ENCODE assay signal across 16 mouse cellular contexts in genomic region chr3:98324235-98324634, GRCm38 (mm10). TPM values are rescaled to one million over a fixed set of nuclear protein-coding genes. Genes with fewer than 3 reads are reported as not detected.
A peak's percentile ranks its signal among the peaks of the same experiment; 100 is the strongest.
DNase-seq lines count a peak whose midpoint lies in the region; ATAC-seq and TF ChIP-seq lines count a peak whose summit lies in the region.
"Had no signal": no experiment of that assay in that cellular context is flagged by ENCODE, and none has a peak within 500 bp of the region (broad histone marks: within the 10 kb centered on the region; RNA-seq: fewer than 3 reads in every experiment).

No protein-coding gene starts in this region.

- no peak for TF ChIP-seq CTCF in left cerebral cortex, adult 2 months (IDR thresholded peaks at IDR 0.05)

- intact Hi-C loops in left cerebral cortex, adult 2 months (cut with DNase I): no loop called here
- intact Hi-C loops in left cerebral cortex, postnatal 4 days (cut with DNase I): no loop called here

- peak overlapping the region; percentile 53; the same call in 1 of the 2 replicates for H3K27ac ChIP-seq in left cerebral cortex, adult 2 months
- H3K27ac ChIP-seq: embryonic facial prominence, embryonic 13.5 days; intestine, embryonic 15.5 days; kidney, postnatal 0 days; limb, embryonic 15.5 days had no signal

- ATAC-seq in CD4-positive, CD25-positive, alpha-beta regulatory T cell, adult 4 months: no peak
- ATAC-seq: intestine, embryonic 15.5 days had no signal

- H3K4me3 ChIP-seq in left cerebral cortex, adult 2 months: no peak overlapping the region
- H3K4me3 ChIP-seq: embryonic facial prominence, embryonic 13.5 days; intestine, embryonic 15.5 days; limb, embryonic 15.5 days had no signal

- DNase-seq in cerebellum, adult 11-12 months: peak; percentile 13
- DNase-seq in cerebellum, postnatal 4 days (ENCODE audit: low spot score in 2 of 2): no peak
- DNase-seq in left cerebral cortex, adult 2 months (ENCODE audit: extremely low spot score in 1 of 2, low spot score in 2 of 2): no peak
- no peak for DNase-seq in left cerebral cortex, postnatal 4 days
- peak; percentile 51 for DNase-seq in testis, postnatal 14 days (ENCODE audit: low spot score)
- DNase-seq in testis, postnatal 10 days (ENCODE audit: low spot score): no peak
- DNase-seq in adrenal gland, postnatal 4 days (ENCODE audit: low spot score in 2 of 2): no peak
- DNase-seq: cerebellum, postnatal 10 days; heart, adult 18-20 months; lung, embryonic 14.5 days; thymus, adult 18-20 months had no signal

RNA-seq across cellular contexts. Expression of gene Phgdh, which starts 15.6 kb away (rescaled TPM):
- total RNA-seq in left cerebral cortex, adult 2 months (2021): 10 to 100 TPM; 52.5 to 52.7 TPM
- total RNA-seq in left cerebral cortex, postnatal 4 days (2021): 10 to 100 TPM; 53.5 to 55.0 TPM
- total RNA-seq in adrenal gland, postnatal 4 days (2021): 10 to 100 TPM; 52.0 to 79.6 TPM
- 100 to 1,000 TPM in 1 of 2 experiments, 10 to 100 TPM in 1; 98.0 to 189 TPM for polyA plus RNA-seq in CD4-positive, CD25-positive, alpha-beta regulatory T cell, adult 4 months (2017; shearing (Covaris generic))

RNA-seq across cellular contexts. Expression of gene Hmgcs2, which starts 44.0 kb away (rescaled TPM):
- 1 to 10 TPM; 6.3 to 6.4 TPM for total RNA-seq in left cerebral cortex, adult 2 months (2021)
- total RNA-seq in left cerebral cortex, postnatal 4 days (2021): 10 to 100 TPM; 14.7 to 18.4 TPM
- 100 to 1,000 TPM in 1 of 2 experiments, 10 to 100 TPM in 1; 30.6 to 130 TPM for total RNA-seq in adrenal gland, postnatal 4 days (2021)
- polyA plus RNA-seq in CD4-positive, CD25-positive, alpha-beta regulatory T cell, adult 4 months (2017; shearing (Covaris generic)): not detected

RNA-seq across cellular contexts. Expression of gene Zfp697, which starts 58.0 kb away (rescaled TPM):
- 10 to 100 TPM; 33.2 to 35.0 TPM for total RNA-seq in left cerebral cortex, adult 2 months (2021)
- total RNA-seq in left cerebral cortex, postnatal 4 days (2021): 10 to 100 TPM; 41.0 to 42.9 TPM
- 1 to 10 TPM; 5.6 to 9.4 TPM for total RNA-seq in adrenal gland, postnatal 4 days (2021)
- polyA plus RNA-seq in CD4-positive, CD25-positive, alpha-beta regulatory T cell, adult 4 months (2017; shearing (Covaris generic)): not detected

Comparison
In these comparisons a context has a peak if more than half of its experiments do, and no peak if none do; other contexts are left out.
1. DNase-seq: peak in cerebellum, adult 11-12 months (single experiment) and testis, postnatal 14 days (single experiment); none in cerebellum, postnatal 4 days (0 of 2), left cerebral cortex, adult 2 months (0 of 2), left cerebral cortex, postnatal 4 days (single experiment), testis, postnatal 10 days (single experiment) and adrenal gland, postnatal 4 days (0 of 2).